Comparison of ENCODE assay signal across 9 mouse cellular contexts in genomic region chr10:81025047-81025621, GRCm38 (mm10). TPM values are rescaled to one million over a fixed set of nuclear protein-coding genes. Genes with fewer than 3 reads are reported as not detected.
DNase-seq lines count a peak whose midpoint lies in the region; ATAC-seq lines count a peak whose summit lies in the region.
"Had no signal": no experiment of that assay in that cellular context is flagged by ENCODE, and none has a peak within 500 bp of the region (broad histone marks: within the 10 kb centered on the region; RNA-seq: fewer than 3 reads in every experiment).

No protein-coding gene starts in this region.

- peaks cover 5% of the 10 kb centered on the region; the same call in 1 of the 2 replicates for H3K36me3 ChIP-seq in heart, embryonic 13.5 days
- H3K36me3 ChIP-seq in forebrain, embryonic 10.5 days (replicated peaks): peaks cover under 1% of the 10 kb centered on the region; the same call in 1 of the 2 replicates
- peaks cover 5% of the 10 kb centered on the region; the same call in 1 of the 2 replicates for H3K36me3 ChIP-seq in limb, embryonic 15.5 days

- peaks cover 18% of the 10 kb centered on the region for H3K4me1 ChIP-seq in heart, embryonic 13.5 days
- peaks cover 12% of the 10 kb centered on the region for H3K4me1 ChIP-seq in forebrain, embryonic 10.5 days
- H3K4me1 ChIP-seq in limb, embryonic 15.5 days: peaks cover 9% of the 10 kb centered on the region

- DNase-seq in heart, adult 9 months (ENCODE audit: low spot score in 2 of 2): no peak
- DNase-seq in MN1 (ENCODE audit: low spot score): peak; percentile 43
- DNase-seq in forebrain, embryonic 10.5 days (ENCODE audit: extremely low spot score, low spot score): no peak
- DNase-seq in spleen, postnatal 14 days (ENCODE audit: low spot score in 2 of 2): no peak
- no peak for DNase-seq in frontal cortex, postnatal 36 days (ENCODE audit: low spot score in 2 of 2)
- DNase-seq in layer of hippocampus, adult 8-10 months (ENCODE audit: low spot score in 2 of 2): no peak

- H3K9ac ChIP-seq in heart, embryonic 13.5 days: no peak overlapping the region
- H3K9ac ChIP-seq in limb, embryonic 15.5 days: no peak overlapping the region

- H3K27me3 ChIP-seq in heart, embryonic 13.5 days (replicated peaks): peaks cover 62% of the 10 kb centered on the region
- peaks cover 57% of the 10 kb centered on the region for H3K27me3 ChIP-seq in forebrain, embryonic 10.5 days (ENCODE audit: poor library complexity, severe bottlenecking)
- H3K27me3 ChIP-seq in limb, embryonic 15.5 days: peaks cover 72% of the 10 kb centered on the region

- 3% methylated on average over 27 of the region's 43 CpGs for WGBS in heart, embryonic 13.5 days
- WGBS in forebrain, embryonic 10.5 days: 2% methylated on average over 43 of the region's 43 CpGs
- 5% methylated on average over 27 of the region's 43 CpGs for WGBS in limb, embryonic 15.5 days

- H3K4me3 ChIP-seq in heart, embryonic 13.5 days: peak overlapping the region; percentile 36
- H3K4me3 ChIP-seq in forebrain, embryonic 10.5 days: peak overlapping the region; percentile 58
- peak overlapping the region; percentile 24 for H3K4me3 ChIP-seq in limb, embryonic 15.5 days

- no peak for ATAC-seq in heart, embryonic 13.5 days (ENCODE audit: extremely low read depth, insufficient number of reproducible peaks, low FRiP score, low TSS enrichment)
- ATAC-seq in limb, embryonic 15.5 days (ENCODE audit: insufficient number of reproducible peaks, low FRiP score, low TSS enrichment, low read depth): no peak

- H3K4me2 ChIP-seq in heart, embryonic 13.5 days: peak overlapping the region; percentile 57
- H3K4me2 ChIP-seq in limb, embryonic 15.5 days: peak overlapping the region; percentile 49

- no peak overlapping the region for H3K27ac ChIP-seq in heart, embryonic 13.5 days (replicated peaks)
- peak overlapping the region; percentile 75 for H3K27ac ChIP-seq in forebrain, embryonic 10.5 days
- no peak overlapping the region for H3K27ac ChIP-seq in limb, embryonic 15.5 days

- H3K9me3 ChIP-seq in heart, embryonic 13.5 days: no peaks in the 10 kb centered on the region
- no peaks in the 10 kb centered on the region for H3K9me3 ChIP-seq in forebrain, embryonic 10.5 days
- H3K9me3 ChIP-seq in limb, embryonic 15.5 days: no peaks in the 10 kb centered on the region

RNA-seq across cellular contexts. Expression of gene Diras1, which starts 0.3 kb away (rescaled TPM):
- 0.06 and 0.07 TPM in 2 replicates for polyA plus RNA-seq in heart, embryonic 13.5 days (2015; fragmentation: Nextera tagmentation; extraction: Ambion mirVana)
- polyA plus RNA-seq in forebrain, embryonic 10.5 days (2016; fragmentation: Nextera tagmentation; extraction: Ambion mirVana): 2.1 and 2.5 TPM in 2 replicates
- 0.05 and 0.29 TPM in 2 replicates for polyA plus RNA-seq in limb, embryonic 15.5 days (2015; fragmentation: Nextera tagmentation; extraction: Ambion mirVana)
- total RNA-seq in layer of hippocampus, adult 8-10 months (2022): 10 to 100 TPM; 88.3 to 96.9 (median 90.2) TPM
- total RNA-seq: hematopoietic stem cell, adult 5-6 weeks had no signal

RNA-seq across cellular contexts. Expression of gene Gng7, which starts 10.4 kb away (rescaled TPM):
- 1.4 TPM in 2 replicates for polyA plus RNA-seq in heart, embryonic 13.5 days (2015; fragmentation: Nextera tagmentation; extraction: Ambion mirVana)
- polyA plus RNA-seq in forebrain, embryonic 10.5 days (2016; fragmentation: Nextera tagmentation; extraction: Ambion mirVana): 6.3 and 6.9 TPM in 2 replicates
- polyA plus RNA-seq in limb, embryonic 15.5 days (2015; fragmentation: Nextera tagmentation; extraction: Ambion mirVana): 7.7 and 8.7 TPM in 2 replicates
- total RNA-seq in layer of hippocampus, adult 8-10 months (2022): 100 to 1,000 TPM; 130 to 139 (median 135) TPM

RNA-seq across cellular contexts. Expression of gene Slc39a3, which starts 12.1 kb away (rescaled TPM):
- polyA plus RNA-seq in heart, embryonic 13.5 days (2015; fragmentation: Nextera tagmentation; extraction: Ambion mirVana): 8.0 and 8.2 TPM in 2 replicates
- polyA plus RNA-seq in forebrain, embryonic 10.5 days (2016; fragmentation: Nextera tagmentation; extraction: Ambion mirVana): 15.7 and 15.8 TPM in 2 replicates
- 21.3 and 21.8 TPM in 2 replicates for polyA plus RNA-seq in limb, embryonic 15.5 days (2015; fragmentation: Nextera tagmentation; extraction: Ambion mirVana)
- total RNA-seq in layer of hippocampus, adult 8-10 months (2022): 10 to 100 TPM; 55.5 to 60.8 (median 60.0) TPM

RNA-seq across cellular contexts. Expression of gene Sgta, which starts 34.8 kb away (rescaled TPM):
- 152 and 162 TPM in 2 replicates for polyA plus RNA-seq in heart, embryonic 13.5 days (2015; fragmentation: Nextera tagmentation; extraction: Ambion mirVana)
- 285 and 286 TPM in 2 replicates for polyA plus RNA-seq in forebrain, embryonic 10.5 days (2016; fragmentation: Nextera tagmentation; extraction: Ambion mirVana)
- 200 and 204 TPM in 2 replicates for polyA plus RNA-seq in limb, embryonic 15.5 days (2015; fragmentation: Nextera tagmentation; extraction: Ambion mirVana)
- total RNA-seq in layer of hippocampus, adult 8-10 months (2022): 100 to 1,000 TPM; 165 to 175 (median 172) TPM

RNA-seq across cellular contexts. Expression of gene Thop1, which starts 44.7 kb away (rescaled TPM):
- 29.1 and 33.8 TPM in 2 replicates for polyA plus RNA-seq in heart, embryonic 13.5 days (2015; fragmentation: Nextera tagmentation; extraction: Ambion mirVana)
- polyA plus RNA-seq in forebrain, embryonic 10.5 days (2016; fragmentation: Nextera tagmentation; extraction: Ambion mirVana): 106 and 114 TPM in 2 replicates
- 79.3 and 91.0 TPM in 2 replicates for polyA plus RNA-seq in limb, embryonic 15.5 days (2015; fragmentation: Nextera tagmentation; extraction: Ambion mirVana)
- total RNA-seq in layer of hippocampus, adult 8-10 months (2022): 10 to 100 TPM; 44.5 to 55.0 (median 46.5) TPM
